Mouse (Mus musculus) retina, embryonic 14.5 days (tissue): Measurements from ENCODE around the gene Phf1.
"Not testable (repeated sequence)": the region's sequence is repeated elsewhere in the genome, so short reads cannot be mapped to it uniquely, and the experiment has no call there.

Experiments
- DNase-seq: peaks from one replicate; pipeline ENCODE4 v3.0.0-alpha.2; 2015; ENCODE audit warnings: low spot score

Gene Phf1

DNA sequence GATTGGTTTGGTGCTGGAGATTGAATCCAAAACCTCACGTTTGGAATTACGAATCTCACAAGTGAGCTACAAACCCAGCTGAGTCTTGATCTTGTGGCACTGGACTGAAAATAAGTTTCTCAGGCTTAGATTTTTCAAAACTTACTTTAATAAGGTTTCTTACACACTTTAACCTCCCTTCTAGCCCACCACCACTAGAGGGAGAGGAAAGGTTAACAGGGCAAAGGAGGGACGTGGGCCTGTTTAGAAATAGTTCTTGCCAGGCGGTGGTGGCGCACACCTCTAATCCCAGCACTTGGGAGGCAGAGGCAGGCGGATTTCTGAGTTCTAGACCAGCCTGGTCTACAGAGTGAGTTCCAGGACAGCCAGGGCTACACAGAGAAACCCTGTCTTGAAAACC, 44.5 kb downstream of the Phf1 start:
- not testable (repeated sequence) for DNase-seq

DNA sequence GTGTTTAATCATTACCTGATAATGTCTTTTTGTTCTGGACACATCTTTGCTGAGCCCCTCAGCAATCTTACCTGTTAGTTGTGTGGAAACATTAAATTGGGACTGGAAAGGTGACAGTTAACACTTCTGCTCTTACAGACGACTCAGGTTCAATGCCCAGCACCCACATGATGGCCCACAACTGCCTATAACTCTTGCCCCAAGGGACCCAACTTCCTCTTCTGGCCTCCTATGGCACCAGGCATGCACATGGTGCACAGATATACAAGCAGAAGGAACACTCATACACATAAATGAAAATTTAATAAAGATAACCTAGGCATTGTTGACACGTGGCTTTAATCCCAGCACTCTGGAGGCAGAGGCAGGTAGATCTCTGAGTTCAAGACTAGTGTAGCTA, 46.6 kb downstream of the Phf1 start:
- no peak for DNase-seq

DNA sequence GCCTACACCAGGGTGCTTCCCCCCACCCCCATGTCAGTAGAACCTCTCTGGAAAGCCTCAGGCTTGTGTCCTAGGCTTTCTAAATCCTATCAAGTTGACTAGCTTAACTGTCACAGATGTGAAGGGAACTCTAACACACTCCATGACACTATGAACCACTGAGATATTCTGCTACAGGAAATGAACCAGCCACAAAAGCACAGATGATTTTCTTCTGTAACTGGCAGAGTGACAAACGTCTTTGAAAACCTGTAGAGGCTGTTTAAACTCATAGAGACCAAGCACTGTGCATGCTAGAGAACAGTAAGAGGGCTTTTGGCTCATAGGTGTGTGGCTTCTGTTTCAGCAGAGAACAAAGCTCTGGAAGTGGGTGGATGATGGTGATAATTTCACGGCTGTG, 48.2 kb downstream of the Phf1 start:
- no peak for DNase-seq

DNA sequence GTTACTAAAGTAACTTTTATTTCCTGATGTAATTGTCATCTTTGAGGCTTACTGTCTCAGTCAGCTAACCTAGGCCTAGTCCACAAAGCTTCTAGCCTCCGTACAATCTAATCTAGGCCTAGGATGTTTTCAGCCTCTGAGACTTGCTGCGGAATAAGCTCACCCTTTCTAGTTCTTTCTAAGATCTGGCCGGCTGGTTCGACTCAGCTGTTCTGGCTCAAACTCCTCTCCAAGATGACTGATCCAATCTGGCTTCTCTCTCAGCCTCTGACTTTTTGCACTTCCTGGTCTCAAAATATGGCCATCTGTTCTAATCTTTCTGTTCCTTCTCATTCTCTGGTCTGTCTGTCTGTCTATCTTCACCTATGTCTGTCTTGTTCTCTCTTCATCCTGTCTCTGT, 50.5 kb downstream of the Phf1 start:
- DNase-seq = no peak

DNA sequence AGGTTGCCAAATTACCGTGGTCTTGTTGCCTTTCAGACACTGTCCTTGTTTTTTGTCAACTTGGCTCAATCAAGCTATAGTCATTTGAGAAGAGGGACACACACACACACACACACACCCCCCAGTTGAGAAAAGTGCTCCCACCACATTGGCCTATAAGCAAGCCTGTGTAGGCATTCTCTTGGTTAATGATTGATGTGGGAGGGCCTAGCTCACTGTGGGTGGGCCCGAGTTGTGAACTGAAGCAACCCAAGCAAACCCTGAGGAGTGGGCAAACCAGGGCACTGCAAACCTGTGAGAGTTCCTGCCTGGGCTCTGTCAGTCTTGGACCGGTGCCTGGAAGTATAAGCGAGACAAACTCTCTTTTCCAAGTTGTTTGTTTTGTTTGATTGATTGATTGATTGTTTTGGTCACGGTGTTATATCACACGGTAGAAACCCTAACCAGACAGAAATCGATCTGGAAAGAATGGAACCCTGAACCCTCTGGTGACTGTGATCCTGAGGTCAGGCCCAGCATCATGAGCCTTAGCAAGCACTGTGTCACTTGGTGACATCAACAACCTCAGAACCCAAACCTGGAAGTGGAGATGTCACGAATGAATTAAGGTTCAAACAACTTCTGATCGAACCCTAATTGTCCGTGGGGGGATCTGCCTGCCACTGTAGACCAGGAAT, 52.8 kb downstream of the Phf1 start:
- DNase-seq = no peak
